Mouse (Mus musculus): ENCODE data around the gene Atp2b4.

Gene Atp2b4

DNA sequence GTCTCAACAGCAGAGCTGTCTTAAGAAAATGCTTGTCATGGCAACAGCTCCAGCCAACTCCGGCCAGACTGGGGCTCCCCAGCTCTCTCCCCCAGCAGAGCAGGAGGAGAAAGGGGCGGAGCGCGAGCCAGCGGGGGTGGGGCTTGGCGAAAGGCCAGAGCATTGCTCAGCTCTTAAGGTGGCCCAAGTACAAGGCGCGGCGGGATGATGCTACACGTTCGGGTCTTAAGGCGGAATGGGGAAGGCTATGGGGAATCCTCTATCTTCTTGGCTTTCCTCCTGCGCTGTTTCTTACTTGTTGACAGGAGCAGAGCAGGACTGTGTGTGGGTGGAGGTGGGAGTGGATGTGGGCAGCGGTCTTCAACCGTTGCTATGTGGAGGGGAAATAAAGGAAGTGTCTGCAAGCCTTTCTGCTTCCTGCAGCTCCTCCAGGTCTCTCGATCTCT is at the start of gene Atp2b4:
Gene Atp2b4, minus strand, starts transcription at position 94 of the 446 bp plus-strand sequence.
- peak; percentile 87 to 93 for DNase-seq (ENCODE audit: low spot score in 2 of 2)

DNA sequence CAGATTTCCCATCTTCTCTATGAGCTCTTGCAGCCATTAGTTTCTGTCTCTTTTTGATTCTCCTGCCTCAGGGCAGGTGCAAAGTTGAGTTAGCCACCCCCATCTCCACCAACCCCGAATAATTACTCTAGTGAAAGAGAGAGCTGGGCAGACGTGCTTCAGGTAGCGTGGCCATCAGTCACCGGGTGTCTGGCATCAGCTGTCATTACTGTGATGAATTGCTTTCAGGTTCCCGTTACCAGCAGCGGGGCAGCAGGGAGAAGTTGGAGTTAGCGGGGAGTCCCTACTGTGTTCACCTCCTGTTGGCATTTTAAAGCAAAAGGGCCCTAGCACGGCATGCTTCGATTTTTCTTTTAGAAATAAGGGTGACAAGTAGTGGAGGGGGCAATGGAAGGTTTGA is 43.9 kb upstream of the Atp2b4 start:
- DNase-seq (ENCODE audit: low spot score in 2 of 2): no peak

DNA sequence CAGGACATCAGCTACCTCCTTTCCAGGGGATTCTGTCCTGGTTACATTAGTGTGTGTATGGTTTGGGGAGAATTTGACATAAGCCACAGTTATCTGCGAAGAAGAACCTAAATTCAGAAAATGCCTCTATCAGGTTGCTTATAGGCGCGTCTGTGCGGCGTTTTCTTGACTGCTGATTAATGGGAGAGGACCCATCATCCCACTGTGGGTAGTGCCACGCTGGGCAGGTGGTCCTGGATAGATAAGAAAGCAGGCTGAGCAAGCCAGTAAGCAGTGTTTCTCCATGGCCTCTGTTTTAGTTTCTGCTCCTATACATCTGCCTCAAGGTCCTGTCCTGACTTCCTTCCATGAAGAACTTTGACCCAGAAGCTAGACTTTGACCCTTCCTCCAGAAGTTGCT is 43.1 kb upstream of the Atp2b4 start:
- DNase-seq (ENCODE audit: low spot score in 2 of 2): no peak

DNA sequence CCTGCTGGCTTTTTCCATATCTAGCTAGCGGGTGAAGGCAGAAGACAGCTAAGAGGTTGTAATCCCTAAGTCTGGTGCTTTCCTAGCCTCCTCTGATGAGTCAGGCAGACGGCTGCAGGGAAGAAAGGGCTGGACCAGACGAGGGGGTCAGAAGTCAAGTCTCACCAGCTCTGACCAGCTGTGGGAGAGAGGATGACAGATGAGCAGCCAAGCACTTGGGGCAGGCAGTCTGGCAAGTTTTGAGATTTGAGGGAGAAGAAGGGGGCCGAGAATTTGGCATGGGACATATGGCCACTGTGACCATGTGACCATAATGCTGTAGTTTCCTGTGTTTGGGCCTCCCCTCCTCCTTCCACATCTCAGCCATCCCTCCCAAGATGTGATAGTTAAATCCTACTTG is 42.5 kb upstream of the Atp2b4 start:
- DNase-seq (ENCODE audit: low spot score in 2 of 2): no peak

DNA sequence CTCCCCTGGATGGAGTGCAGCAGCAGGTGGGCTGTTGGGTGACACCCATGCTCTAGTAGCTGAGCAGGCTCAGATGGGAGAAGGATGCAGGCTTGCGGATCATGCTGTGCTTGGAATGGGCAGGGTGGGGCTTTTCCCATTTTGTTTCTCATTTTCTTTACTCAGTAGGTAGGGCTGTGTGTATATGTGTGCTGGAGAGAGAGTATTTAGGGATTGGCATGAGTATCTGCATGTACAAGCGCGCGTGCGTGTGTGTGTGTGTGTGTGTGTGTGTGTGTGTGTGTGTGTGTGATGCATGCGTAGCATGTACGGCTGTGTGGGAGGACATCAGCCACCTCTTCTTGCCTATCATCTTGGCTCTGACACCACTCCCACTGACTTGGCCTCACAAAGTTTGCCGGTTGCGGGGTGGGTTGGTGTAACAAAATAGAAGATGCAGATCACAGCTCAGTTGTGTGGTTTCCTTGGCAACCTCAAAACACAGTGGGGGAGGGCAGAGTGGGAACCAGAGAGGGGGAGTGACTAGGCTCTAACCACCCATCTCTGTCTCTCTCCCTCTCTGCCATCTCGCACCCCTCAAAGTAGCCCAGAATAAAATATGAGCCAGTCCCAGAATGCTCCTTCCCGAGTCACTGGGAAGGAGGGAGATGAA is 41.4 kb upstream of the Atp2b4 start:
- DNase-seq (ENCODE audit: low spot score in 2 of 2): peak; percentile 54 to 78

DNA sequence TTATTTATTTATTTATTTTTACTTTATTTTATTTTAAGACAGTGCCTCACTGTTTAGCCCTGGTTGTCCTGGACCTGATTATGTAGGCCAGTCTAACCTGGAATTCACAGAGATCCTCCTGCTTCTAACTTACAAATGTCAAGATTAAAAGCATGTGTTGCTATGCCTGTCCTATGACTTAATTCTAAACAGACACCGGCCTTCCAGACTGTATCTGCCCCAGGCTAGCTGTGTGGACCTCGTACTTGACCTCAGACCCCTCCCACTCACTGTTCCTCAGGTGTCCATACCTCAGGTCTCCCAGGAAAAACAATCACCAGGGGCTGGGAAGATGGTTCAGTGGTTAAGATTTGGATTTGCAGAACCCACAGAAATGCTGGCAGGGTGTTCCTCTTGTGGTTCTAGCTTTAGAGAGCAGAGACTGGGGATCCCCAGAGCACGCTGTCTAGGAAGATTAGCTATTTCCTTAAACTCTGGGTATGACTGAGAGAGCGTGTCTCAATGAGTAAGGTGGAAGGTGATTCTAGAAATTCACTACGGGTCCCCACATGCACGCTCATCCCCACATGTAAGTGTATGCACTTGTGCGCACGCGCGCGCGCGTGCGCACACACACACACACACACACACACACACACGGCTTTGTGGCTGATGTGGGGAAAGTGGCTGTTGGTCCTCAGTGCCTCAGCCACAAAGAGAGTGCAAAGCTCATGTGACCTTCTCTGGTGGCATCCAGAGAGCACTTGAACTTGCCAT is 40.5 kb upstream of the Atp2b4 start:
- no peak for DNase-seq (ENCODE audit: low spot score in 2 of 2)

DNA sequence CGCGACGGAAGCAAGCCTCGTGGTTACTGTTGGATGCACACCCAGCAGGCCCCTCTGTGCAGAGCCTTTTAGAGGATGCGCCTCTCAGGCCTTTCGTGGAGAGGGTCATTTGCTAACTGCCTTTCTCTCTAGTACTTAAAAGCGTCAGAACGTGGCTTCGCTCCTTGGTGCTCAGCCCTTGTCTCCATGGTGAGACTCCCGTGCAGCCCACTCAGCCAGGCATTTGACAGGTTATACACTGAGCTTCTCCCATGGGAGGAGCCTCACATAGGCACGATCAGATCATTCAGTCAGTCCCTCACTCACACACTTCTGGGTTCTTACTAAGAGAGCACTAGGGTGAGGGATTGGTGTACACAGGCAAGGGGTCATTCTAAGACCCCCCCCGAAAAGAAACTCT is 39.7 kb upstream of the Atp2b4 start:
- no peak for DNase-seq (ENCODE audit: low spot score in 2 of 2)

DNA sequence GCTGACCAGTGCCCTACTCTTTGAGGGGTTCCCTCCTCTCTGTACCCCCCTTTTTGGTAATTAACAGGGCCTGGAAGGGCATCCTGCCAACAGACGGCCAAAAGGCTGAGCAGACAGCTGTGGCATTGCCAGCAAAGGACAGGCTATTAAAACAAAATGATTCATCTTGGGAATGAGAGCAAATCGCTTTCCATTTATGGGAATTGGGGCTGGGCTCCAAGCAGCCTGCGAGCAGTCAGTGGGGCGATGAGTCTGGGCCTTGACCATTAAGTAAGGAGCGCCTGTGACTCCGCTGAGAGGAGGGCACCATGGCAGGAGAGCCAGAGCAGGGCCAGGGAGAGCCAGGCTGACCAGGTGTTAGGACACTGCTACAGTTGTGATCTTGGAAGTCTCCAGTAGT is 33.5 kb upstream of the Atp2b4 start:
- no peak for DNase-seq (ENCODE audit: low spot score in 2 of 2)

DNA sequence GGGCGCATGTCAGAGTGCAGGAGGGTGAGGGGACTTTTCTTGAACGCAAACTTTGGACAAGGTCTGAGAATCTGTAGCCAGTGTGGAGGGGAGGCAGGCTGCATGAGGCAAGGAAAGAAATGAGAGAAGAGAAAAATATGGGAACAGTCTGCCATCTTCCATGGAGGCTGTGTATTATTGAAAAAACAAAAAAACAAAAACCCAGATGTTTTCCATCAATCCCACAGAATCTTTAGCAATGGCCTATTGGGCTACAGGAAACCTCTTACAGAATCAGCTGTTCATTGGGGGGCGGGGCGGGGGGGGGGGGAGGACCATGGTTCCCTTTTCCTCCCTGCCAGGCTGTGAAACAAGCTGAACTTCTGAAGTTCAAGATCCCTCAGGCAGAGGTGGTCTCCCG is 31.9 kb upstream of the Atp2b4 start:
- no peak for DNase-seq (ENCODE audit: low spot score in 2 of 2)

DNA sequence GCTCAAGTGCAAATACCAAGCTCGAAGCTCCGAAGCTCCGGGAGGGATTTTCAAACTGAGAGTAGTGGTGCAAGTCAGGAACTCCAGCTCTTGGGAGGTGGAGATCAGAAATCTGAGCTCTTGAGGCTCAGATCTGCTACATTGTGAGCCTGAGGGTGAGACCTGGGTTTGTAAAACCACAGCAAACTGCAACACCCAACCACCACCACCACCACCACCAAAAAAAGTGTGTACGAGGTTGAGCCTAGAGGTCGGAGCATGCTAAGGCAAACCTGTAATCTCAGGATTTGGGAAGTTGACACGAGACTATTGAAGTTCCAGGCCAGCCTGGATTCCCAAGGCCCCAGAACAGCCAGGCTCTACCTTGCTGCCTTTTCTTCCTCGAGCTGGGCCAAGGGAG is 25.4 kb upstream of the Atp2b4 start:
- DNase-seq (ENCODE audit: low spot score in 2 of 2): no peak

DNA sequence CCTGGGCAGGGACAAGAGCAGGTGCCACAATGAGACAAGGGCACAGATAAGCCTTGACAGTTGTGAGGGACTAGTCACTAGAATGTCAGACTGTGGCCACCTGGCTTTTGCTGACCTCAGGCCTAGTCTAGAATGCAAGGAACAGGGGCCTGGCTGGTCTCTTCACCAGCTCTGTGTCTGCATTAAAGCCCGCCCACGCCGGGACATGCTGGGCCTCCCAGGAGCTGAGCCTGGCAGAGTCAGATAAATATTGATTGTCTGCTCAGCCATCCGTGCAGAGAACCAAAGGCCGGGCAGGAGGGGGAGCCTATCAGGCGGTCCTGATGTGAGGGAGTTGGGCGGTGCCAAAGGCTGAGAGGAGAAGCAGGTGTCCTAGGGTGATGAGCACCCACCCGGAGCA is 24.7 kb upstream of the Atp2b4 start:
- DNase-seq (ENCODE audit: low spot score in 2 of 2): no peak

DNA sequence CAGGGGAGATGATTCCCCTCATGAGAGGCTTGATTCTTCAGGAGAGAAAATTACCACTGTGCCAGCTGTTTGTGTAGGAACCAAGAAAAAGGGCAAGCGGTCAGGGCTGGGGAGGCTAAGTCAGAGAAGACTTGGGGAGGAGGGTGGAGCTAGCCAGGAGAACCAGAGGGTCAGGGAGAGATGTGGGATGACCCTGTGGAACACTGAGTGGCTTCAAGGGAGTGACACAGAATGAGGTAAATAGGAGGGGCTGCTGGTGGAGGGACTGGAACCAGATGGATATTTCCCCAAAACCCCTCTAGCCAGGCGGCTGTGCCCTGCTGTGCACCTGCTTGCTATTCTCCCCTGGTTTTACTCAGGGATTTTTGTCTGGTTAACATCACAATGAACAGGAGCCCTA is 24.3 kb upstream of the Atp2b4 start:
- DNase-seq (ENCODE audit: low spot score in 2 of 2): no peak

DNA sequence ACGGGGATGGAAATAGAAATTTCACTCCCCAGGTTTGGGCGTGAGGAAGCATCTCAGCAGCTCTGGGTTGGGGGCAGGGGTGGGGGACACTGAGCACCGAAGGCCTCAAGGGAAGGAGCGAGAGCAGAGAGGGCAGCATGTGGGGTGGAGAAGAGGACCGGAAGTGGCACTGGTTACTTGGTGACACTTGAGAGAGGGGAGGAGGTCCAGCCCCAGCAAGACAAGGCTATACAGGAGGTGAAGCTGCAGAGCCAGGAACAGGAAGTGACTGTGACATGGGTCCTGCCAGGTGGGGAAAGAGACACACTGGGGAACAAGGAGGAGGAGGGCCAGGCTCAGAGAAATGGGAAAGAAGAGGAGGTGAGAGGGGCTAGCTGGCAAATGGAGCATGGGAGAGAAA is 20.3 kb upstream of the Atp2b4 start:
- DNase-seq (ENCODE audit: low spot score in 2 of 2): peak; percentile 60 to 76

DNA sequence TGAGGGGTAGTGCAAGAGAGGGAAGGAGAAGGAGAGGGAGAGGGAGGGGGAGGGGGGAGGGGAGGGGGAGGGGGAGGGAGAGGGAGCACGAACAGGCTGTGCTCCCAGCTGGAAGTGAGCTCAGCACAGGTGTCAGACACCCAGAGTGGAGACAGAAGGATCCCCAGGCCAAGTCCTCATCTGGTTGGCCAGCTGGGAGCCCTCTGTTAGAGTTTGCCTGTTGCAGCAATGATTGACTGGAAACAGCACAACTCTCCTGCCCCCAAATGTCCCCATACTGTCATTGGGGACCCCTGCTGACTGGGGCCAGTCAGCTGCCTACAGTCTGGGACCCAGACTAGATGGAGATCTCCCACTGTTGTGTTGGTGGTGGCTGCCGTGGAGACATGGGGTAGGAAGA is 19.3 kb upstream of the Atp2b4 start:
- no peak for DNase-seq (ENCODE audit: low spot score in 2 of 2)

DNA sequence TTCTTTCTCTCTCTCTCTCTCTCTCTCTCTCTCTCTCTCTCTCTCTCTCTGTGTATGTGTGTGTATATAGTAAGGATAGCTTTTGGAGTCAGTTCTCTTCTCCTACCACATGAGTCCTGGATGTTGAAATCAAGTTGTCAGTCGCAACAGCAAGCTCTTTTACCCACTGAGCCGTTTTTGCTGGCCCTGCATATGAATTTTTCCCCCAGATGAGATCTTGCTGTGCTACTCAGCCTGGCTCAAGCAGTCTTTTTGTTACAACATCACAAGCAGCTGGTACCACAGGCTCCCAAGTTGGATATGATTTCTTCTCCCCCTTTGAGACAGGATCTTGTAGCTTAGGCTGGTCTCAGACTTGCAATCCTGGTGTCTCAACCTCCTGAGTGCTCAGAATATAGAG is 17.7 kb upstream of the Atp2b4 start:
- DNase-seq (ENCODE audit: low spot score in 2 of 2): no peak

DNA sequence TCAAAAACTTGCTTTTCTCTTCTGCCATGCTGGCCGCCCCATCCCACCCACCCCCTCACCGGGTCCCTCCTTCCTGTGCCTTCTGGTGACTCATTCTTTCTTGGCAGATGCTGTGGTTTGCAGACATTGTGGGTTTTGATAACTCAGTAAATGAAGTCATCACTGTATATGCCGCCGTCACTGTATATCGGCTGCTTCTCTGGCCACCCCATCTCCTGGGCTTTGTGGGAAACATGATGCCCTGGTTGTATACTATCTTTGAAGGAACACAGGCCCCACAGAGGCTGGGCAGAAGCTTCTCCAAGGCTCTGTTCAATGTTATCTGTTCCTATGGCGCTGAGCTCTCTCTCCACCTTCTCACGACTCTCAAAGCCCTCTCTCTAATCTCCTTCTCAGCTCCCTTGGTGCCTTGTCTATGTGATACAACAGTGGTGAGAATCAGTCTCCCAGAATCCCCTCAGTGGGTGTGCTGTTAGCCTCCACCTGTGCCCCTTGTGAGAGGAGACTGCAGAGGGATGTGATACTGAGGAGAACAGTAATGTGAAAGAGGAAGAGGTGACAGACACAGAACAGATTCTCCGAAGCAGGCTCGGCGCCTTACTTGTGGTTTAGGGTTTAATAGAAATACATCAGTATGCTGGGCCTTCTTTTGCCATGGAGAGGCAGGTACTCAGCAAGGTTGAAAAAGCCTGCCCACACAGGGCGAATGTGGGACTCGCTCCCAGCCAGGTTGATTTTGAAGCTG is 15.1 kb upstream of the Atp2b4 start:
- DNase-seq (ENCODE audit: low spot score in 2 of 2): peak; percentile 56 to 69

DNA sequence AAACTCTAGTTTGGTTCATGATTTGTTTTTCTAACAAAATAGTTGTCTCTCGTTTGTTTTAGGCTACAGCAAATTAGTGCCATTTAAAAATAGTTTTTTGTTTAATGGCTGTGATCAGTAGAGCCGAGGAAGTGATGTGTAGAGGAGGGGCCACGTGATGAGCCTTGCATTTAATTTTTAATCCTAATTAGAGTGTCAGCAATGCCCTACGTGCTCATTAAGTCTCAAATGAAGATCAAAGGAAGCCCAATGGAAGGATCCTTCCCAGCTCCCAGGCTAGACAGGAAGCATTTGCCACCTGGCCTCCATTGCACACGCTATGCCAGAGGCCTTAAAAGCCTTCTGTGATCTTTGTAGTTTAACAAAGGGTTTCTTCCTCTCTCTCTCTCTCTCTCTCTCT is 8.5 kb upstream of the Atp2b4 start:
- DNase-seq (ENCODE audit: low spot score in 2 of 2): no peak

DNA sequence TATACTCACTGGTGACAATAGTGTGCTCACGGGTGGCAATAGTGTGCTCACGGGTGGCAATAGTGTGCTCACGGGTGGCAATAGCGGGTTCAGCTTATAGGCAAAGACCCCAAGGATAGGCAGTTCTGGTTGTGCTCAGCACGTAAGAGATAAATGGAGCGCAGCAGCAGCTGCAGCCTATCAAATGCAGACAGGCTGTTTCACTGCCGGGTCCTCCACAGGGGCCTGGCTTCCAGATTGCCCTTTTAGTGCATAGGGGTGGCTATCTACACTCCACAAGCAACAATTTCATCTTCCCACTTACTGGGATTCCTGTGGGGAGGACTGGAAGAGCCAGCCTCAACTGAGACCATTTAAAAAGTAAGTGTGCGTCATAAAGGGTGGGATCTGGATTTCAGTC is 7.2 kb upstream of the Atp2b4 start:
- DNase-seq (ENCODE audit: low spot score in 2 of 2): no peak

DNA sequence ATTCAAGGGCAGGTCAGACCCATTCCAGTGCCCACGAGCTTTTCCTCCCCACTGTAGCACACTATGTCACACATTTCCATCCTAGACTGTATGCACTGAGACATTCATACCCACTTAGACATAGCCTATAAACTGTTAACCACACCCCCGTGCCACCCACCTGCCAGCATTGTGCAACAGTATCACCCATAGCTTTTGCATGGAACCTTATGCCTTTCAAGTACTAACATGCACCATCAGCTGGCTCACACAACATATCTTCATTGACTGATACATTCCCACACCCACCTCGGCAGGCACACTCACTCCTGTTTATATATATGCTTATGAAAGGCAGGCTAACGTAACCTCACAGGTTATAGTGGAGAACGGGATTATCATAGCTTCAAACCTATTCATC is 902 bp upstream of the Atp2b4 start:
- no peak for DNase-seq (ENCODE audit: low spot score in 2 of 2)

DNA sequence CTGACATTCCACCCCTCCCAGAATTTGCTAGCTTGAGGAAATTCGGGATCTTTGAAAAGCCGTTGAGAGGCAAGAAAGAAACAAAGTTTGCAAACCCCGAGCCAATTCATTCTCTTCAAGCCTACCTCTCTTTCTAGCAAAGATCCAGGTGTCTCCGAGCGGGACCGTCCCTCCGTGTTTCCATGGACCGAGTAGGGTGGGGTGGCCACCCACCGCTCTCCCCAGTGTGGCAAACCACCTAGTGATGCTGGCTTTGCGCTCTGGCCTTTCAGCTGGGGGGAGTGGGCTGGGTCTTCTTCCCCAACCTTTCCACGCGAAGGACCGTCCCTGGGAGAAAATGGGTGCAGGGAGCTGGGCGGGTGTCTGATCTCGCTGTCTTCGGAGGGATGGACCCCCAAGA is 329 bp downstream of the Atp2b4 start:
- DNase-seq (ENCODE audit: low spot score in 2 of 2): no peak

DNA sequence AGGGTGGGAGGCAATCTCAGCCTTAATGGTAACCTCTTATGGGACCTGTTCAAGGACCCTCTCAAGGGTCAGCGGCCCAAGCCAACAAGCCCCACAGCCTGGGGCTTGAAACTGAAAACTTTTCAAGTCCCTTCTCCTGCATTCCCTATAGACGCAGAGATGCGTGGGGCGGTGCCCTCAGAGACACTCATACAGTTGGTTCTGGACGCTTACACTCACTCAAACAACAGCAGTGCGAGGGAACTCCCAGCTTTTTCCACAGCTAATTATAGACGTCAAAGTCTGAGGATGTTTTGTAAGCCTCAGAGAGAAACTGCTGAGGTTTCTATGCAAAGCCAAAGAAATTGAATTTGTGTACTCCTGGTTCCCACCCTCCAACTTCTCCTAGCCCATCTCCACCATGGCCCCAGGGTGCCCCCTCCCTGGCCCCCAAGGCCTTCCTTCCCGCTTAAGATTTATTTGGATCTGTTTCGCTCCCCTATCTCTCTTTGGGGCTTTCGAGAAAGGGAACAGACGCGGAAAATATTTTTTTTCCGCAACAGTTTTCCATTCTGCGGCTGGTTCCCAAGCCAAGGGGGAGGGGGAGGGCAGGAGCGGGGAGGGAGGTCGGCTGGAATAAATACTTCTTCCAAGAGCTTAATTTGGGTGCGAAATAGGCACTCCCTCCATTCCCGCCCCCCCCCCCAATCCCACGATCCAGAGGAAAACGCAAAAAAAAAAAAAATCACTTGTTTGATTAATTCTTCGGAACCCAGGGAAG is 975 bp downstream of the Atp2b4 start:
- no peak for DNase-seq (ENCODE audit: low spot score in 2 of 2)

DNA sequence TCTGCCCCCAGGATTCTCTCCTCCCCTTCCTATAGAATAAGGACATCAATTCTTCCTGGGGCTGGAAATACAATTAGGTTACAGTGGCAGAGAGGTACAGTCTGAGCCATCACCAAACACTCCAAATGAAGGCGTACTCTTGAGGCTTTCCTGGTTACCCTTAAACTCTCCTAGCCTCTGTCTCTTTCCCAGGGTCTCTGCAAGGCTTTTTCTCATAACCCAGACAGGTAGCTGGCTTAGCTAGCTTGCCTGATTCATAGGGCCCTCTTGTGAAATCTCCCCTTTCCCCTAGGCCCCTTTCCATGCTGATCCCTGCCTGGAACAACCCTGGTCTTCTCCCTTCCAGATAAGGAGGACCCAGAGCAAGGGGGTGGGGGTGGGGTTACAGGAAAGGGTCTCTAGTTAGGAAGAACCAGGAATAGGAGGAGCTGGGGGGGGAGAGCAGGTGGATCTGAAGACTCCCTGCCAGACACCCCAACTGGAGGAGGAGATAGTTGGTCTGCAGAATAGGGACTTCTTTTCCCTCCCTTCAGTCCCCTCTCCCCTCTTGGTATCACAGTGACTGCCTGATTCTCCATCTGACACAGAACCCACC is 1.9 kb downstream of the Atp2b4 start:
- DNase-seq (ENCODE audit: low spot score in 2 of 2): no peak
